Mouse (Mus musculus) liver, embryonic 12.5 days (tissue): Measurements from ENCODE around the gene Ccn1. TPM values are rescaled to one million over a fixed set of nuclear protein-coding genes. Genes with fewer than 3 reads are reported as not detected.

ENCODE experiments used
- ATAC-seq: fragments of 200-750 bp; cut with Nextera tagmentation; 2 replicates; pipeline ENCODE4 v1.8.0; 2017; ENCODE audit warnings: moderate number of reproducible peaks, mild to moderate bottlenecking, moderate library complexity
- H3K27ac ChIP-seq: fragments of 300-500 bp; sonication (generic); 2 replicates; pipeline ENCODE4 v1.5.1; 2016; ENCODE audit warnings: mild to moderate bottlenecking
- H3K27me3 ChIP-seq: fragments of 300-500 bp; sonication (generic); replicated peaks from 2 replicates; pipeline ENCODE4 v1.6.1; 2016; ENCODE audit warnings: mild to moderate bottlenecking, moderate library complexity
- H3K36me3 ChIP-seq: fragments of 300-500 bp; sonication (generic); 2 replicates; pipeline ENCODE4 v1.6.1; 2016; ENCODE audit warnings: mild to moderate bottlenecking, moderate library complexity
- H3K4me1 ChIP-seq: fragments of 300-500 bp; sonication (generic); 2 replicates; pipeline ENCODE4 v1.6.1; 2016
- H3K4me2 ChIP-seq: fragments of 300-500 bp; sonication (generic); 2 replicates; pipeline ENCODE4 v1.6.1; 2016; ENCODE audit warnings: mild to moderate bottlenecking, moderate library complexity
- H3K4me3 ChIP-seq: fragments of 300-500 bp; sonication (generic); 2 replicates; pipeline ENCODE4 v1.5.1; 2016; ENCODE audit warnings: mild to moderate bottlenecking, moderate library complexity
- H3K9ac ChIP-seq: fragments of 300-500 bp; sonication (generic); 2 replicates; pipeline ENCODE4 v1.6.1; 2016; ENCODE audit warnings: mild to moderate bottlenecking, moderate library complexity
- H3K9me3 ChIP-seq: fragments of 300-500 bp; sonication (generic); replicated peaks from 2 replicates; pipeline ENCODE4 v1.6.1; 2016; ENCODE audit warnings: mild to moderate bottlenecking, moderate library complexity
- WGBS: fragments of 180-500 bp; shearing (Covaris S2); methylation state at CpG from one replicate; pipeline ENCODE4 v1.1.7; 2016; ENCODE audit not compliant: insufficient replicate concordance; 5-methylcytosine and 5-hydroxymethylcytosine counted together
- polyA plus RNA-seq: library from polyadenylated mRNA; unstranded; fragments of >200 nt; fragmentation: Nextera tagmentation; extraction: Ambion mirVana; gene quantifications from 2 replicates; pipeline ENCODE4 v1.2.1, GENCODE M21; 2016

The Ccn1 gene
- polyA plus RNA-seq, 1 experiment from 2014 or later, result 11.1 TPM

DNA sequence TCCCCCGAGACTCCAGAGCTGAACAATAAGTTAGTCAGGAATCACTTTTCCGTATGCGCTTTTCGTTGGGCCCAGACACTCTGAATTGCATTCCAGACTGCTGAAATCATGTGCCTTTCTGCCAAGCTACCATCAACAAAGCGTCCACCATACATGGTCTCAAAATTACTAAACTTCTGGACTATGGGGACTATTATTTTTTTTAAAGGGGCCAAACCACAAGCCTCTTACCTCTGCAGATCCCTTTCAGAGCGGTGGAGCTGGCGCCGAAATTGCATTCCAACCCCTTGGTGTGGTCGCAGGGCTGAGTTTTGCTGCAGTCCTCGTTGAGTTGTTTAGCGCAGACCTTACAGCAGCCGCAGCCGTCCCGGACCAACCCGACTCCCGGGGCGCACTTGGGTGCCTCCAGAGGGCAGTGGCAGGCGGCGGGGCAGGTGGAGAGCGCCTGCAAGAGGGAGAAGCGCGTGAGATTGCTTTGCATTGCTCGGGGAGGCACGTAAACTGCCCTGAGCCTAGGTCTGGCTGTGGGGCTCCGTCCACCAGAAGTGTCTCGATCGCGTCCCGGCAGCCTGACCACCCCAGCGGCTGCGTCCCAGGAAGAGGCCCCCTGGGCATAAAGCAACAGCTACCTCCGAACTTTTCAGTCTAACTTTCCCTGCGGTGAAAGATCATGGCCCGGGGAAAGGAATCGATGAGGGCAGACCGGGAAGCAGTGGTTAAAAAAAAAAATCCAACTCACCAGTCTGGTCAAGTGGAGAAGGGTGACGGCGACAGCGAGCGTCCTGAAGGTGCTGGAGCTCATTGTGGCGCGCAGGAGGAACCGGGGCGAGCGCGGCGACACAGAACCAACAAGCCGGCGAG is 560 bp downstream of the Ccn1 start:
- Histone ChIP-seq H3K36me3 (0 out of 2 replicates have a peak, but pooled peaks cover 3% of the 10 kb centered on the region), H3K27ac (peak overlapping the region; percentile 27), H3K9me3 (no peaks in the 10 kb centered on the region), H3K4me2 (peak overlapping the region; percentile 68), H3K27me3 (peaks cover 73% of the 10 kb centered on the region), H3K9ac (peak overlapping the region; percentile 60), H3K4me3 (peak overlapping the region; percentile 50), H3K4me1 (peaks cover 25% of the 10 kb centered on the region)
- WGBS, result 2% methylated on average over 49 of the region's 49 CpGs
- no peak for ATAC-seq

GRCm38 (mm10) chr3:145648097-145648931 is 1.5 kb downstream of the Ccn1 start:
- no peak for ATAC-seq
- Histone ChIP-seq H3K36me3 (0 out of 2 replicates have a peak, but pooled peaks cover 3% of the 10 kb centered on the region), H3K4me1 (peaks cover 21% of the 10 kb centered on the region; the same call in 1 of the 2 replicates), H3K27me3 (peaks cover 67% of the 10 kb centered on the region), H3K27ac (no peak overlapping the region), H3K4me2 (peak overlapping the region; percentile 68), H3K9ac (peak overlapping the region; percentile 60; the same call in 1 of the 2 replicates), H3K9me3 (no peaks in the 10 kb centered on the region), H3K4me3 (peak overlapping the region; percentile 50; the same call in 1 of the 2 replicates)
- WGBS, result 28% methylated on average over 26 of the region's 26 CpGs

- no peak overlapping the region for H3K4me3 ChIP-seq
- ATAC-seq, result no peak
- peaks cover 16% of the 10 kb centered on the region; the same call in 1 of the 2 replicates for H3K4me1 ChIP-seq
- H3K4me2 ChIP-seq, result no peak overlapping the region
- no peaks in the 10 kb centered on the region for H3K9me3 ChIP-seq
- H3K36me3 ChIP-seq, result 0 out of 2 replicates have a peak, but pooled peaks cover 3% of the 10 kb centered on the region
- peaks cover 58% of the 10 kb centered on the region for H3K27me3 ChIP-seq
- no peak overlapping the region for H3K27ac ChIP-seq
- 88% methylated on average over 18 of the region's 18 CpGs for WGBS
- H3K9ac ChIP-seq, result no peak overlapping the region
Observed at GRCm38 (mm10) chr3:145647416-145647815, 2.4 kb downstream of the Ccn1 start.

- H3K27me3 ChIP-seq, result peaks cover 51% of the 10 kb centered on the region
- no peaks in the 10 kb centered on the region for H3K9me3 ChIP-seq
- 59% methylated on average over 2 of the region's 2 CpGs for WGBS
- H3K9ac ChIP-seq, result no peak overlapping the region
- H3K4me3 ChIP-seq, result no peak overlapping the region
- H3K4me1 ChIP-seq, result peaks cover 10% of the 10 kb centered on the region; the same call in 1 of the 2 replicates
- H3K27ac ChIP-seq, result no peak overlapping the region
- 0 out of 2 replicates have a peak, but pooled peaks cover 3% of the 10 kb centered on the region for H3K36me3 ChIP-seq
- no peak for ATAC-seq
- H3K4me2 ChIP-seq, result no peak overlapping the region
Observed at GRCm38 (mm10) chr3:145646666-145647065, 3.1 kb downstream of the Ccn1 start.

DNA sequence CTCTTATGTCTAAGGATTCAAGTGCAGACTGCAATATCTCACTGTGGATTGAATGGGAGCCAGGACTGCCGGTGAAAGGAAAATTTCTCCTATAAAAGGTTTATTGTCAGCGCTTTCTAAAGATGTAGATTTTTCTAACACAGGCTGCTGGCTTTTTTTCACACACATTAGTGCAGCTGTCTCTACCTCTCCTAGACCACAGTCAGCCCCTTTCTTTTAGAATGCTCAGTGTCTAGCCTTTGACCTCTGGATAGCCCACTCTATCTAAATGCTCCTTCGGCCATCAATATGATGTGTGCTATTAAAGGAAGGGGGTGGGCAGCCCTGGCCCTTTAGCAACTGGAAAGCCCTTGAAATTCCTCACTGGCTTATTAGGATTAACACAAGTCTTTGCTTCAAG is 3.8 kb downstream of the Ccn1 start:
- Histone ChIP-seq H3K27me3 (peaks cover 44% of the 10 kb centered on the region), H3K9ac (no peak overlapping the region), H3K27ac (no peak overlapping the region), H3K9me3 (no peaks in the 10 kb centered on the region), H3K4me3 (no peak overlapping the region), H3K36me3 (0 out of 2 replicates have a peak, but pooled peaks cover 3% of the 10 kb centered on the region), H3K4me2 (no peak overlapping the region), H3K4me1 (peaks cover 4% of the 10 kb centered on the region; the same call in 1 of the 2 replicates)
- no peak for ATAC-seq
- 67% methylated on average over 3 of the region's 3 CpGs for WGBS

GRCm38 (mm10) chr3:145645463-145645862 is 4.3 kb downstream of the Ccn1 start:
- peaks cover 39% of the 10 kb centered on the region for H3K27me3 ChIP-seq
- no peak overlapping the region for H3K9ac ChIP-seq
- H3K27ac ChIP-seq, result no peak overlapping the region
- no peak for ATAC-seq
- no peak overlapping the region for H3K4me2 ChIP-seq
- WGBS, result 66% methylated on average over 6 of the region's 6 CpGs
- 0 out of 2 replicates have a peak, but pooled peaks cover 3% of the 10 kb centered on the region for H3K36me3 ChIP-seq
- no peaks in the 10 kb centered on the region for H3K9me3 ChIP-seq
- H3K4me1 ChIP-seq, result no peaks in the 10 kb centered on the region
- no peak overlapping the region for H3K4me3 ChIP-seq

DNA sequence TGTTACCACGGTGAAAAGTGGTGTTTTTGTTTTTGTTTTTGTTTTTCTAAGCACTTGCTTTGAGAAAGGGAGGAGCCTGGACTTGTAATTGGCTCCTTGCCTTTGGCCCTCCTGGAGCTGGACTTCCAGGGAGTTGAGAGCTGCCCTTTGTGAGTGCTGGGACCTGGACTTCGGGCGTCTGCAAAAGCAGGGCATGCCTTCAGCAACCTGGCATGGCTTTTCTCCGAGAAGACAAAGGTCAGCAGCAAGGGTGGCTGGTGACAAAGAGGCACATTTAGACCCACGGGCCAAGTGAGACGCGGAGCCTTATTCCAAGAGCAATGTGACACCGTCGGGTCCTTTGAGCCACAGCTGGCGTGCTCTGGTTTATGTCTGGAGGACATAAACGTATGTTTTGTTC is 6.9 kb downstream of the Ccn1 start:
- Histone ChIP-seq H3K9ac (no peak overlapping the region), H3K36me3 (0 out of 2 replicates have a peak, but pooled peaks cover 3% of the 10 kb centered on the region), H3K27me3 (peaks cover 21% of the 10 kb centered on the region), H3K4me3 (no peak overlapping the region), H3K27ac (no peak overlapping the region), H3K4me1 (no peaks in the 10 kb centered on the region), H3K9me3 (no peaks in the 10 kb centered on the region), H3K4me2 (no peak overlapping the region)
- no peak for ATAC-seq
- 69% methylated on average over 11 of the region's 11 CpGs for WGBS

DNA sequence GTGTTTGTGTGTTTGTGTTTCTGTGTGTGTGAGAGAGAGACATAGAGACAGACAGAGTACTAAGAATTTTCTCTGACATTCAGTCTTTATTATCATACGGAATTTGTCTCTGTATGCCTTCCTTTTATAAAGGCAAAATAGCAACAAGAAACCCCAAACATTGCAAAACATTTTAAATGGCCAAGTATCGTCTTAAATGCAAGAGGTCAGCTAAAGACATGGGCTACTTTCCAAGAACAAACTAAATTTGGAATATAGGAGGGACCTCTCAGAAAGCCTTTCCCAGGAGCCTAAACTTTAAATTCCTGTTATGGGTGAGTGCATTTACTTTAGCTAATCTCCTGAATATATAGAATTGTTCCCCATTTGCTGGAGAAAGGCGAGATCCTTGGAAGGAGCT is 7.9 kb downstream of the Ccn1 start:
- no peak overlapping the region for H3K4me2 ChIP-seq
- H3K27ac ChIP-seq, result no peak overlapping the region
- H3K4me3 ChIP-seq, result no peak overlapping the region
- WGBS, result 60% methylated on average over 3 of the region's 3 CpGs
- no peak for ATAC-seq
- H3K9ac ChIP-seq, result no peak overlapping the region
- H3K9me3 ChIP-seq, result no peaks in the 10 kb centered on the region
- H3K36me3 ChIP-seq, result no peaks in the 10 kb centered on the region
- peaks cover 15% of the 10 kb centered on the region for H3K27me3 ChIP-seq
- H3K4me1 ChIP-seq, result no peaks in the 10 kb centered on the region

- H3K9ac ChIP-seq, result no peak overlapping the region
- H3K4me3 ChIP-seq, result no peak overlapping the region
- no peaks in the 10 kb centered on the region for H3K4me1 ChIP-seq
- no peak for ATAC-seq
- no peaks in the 10 kb centered on the region for H3K9me3 ChIP-seq
- H3K27ac ChIP-seq, result no peak overlapping the region
- 57% methylated on average over 5 of the region's 5 CpGs for WGBS
- H3K4me2 ChIP-seq, result no peak overlapping the region
- H3K36me3 ChIP-seq, result no peaks in the 10 kb centered on the region
- H3K27me3 ChIP-seq, result peaks cover 13% of the 10 kb centered on the region
Observed at GRCm38 (mm10) chr3:145641036-145641685, 8.6 kb downstream of the Ccn1 start.

DNA sequence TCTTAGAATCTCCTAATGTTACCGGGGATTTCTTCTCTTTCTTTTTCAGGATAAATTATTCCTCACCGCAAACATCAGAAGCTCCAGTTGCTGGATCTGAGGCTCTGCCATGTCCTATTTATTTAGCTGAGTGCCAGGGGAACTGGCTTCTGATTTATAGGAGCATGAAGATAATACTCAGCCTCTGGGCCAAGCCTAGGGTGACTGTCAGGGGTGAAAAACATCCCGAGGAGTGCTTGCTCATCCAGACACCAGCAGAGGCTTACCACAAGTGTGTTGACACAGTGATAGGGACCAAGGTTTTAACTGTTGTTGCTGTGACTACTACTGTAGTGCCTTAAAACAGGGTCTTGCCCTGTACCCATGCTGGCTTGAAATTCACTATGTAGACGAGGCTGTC is 9.2 kb downstream of the Ccn1 start:
- no peak for ATAC-seq
- no peak overlapping the region for H3K4me3 ChIP-seq

GRCm38 (mm10) chr3:145640170-145640569 is 9.6 kb downstream of the Ccn1 start:
- no peak for ATAC-seq
- H3K4me3 ChIP-seq, result no peak overlapping the region
- WGBS, result 64% methylated on average over 4 of the region's 4 CpGs

More for the DNA sequence above, 9.2 kb downstream of the Ccn1 start:
- H3K9me3 ChIP-seq, result no peaks in the 10 kb centered on the region
- H3K36me3 ChIP-seq, result no peaks in the 10 kb centered on the region
- no peak overlapping the region for H3K4me2 ChIP-seq
- no peaks in the 10 kb centered on the region for H3K4me1 ChIP-seq
- peaks cover 12% of the 10 kb centered on the region for H3K27me3 ChIP-seq
- 57% methylated on average over 4 of the region's 4 CpGs for WGBS
- no peak overlapping the region for H3K9ac ChIP-seq
- H3K27ac ChIP-seq, result no peak overlapping the region

More at GRCm38 (mm10) chr3:145640170-145640569, 9.6 kb downstream of the Ccn1 start:
- Histone ChIP-seq H3K27ac (no peak overlapping the region), H3K36me3 (no peaks in the 10 kb centered on the region), H3K4me2 (no peak overlapping the region), H3K27me3 (peaks cover 12% of the 10 kb centered on the region), H3K9ac (no peak overlapping the region), H3K9me3 (no peaks in the 10 kb centered on the region), H3K4me1 (no peaks in the 10 kb centered on the region)
